Mouse (Mus musculus) heart, embryonic 14.5 days (tissue): ENCODE measurements at regions not wholly inside any gene's neighbourhood (a gene's known extent, or its start where the extent isn't known, plus 50 kb on each side); places are given as distances from the start of the nearest gene placed in this dataset.

ENCODE experiments used
- ATAC-seq: fragments of 200-750 bp; cut with Nextera tagmentation; 2 replicates; pipeline ENCODE4 v1.8.0; 2017; ENCODE audit warnings: low read depth, moderate TSS enrichment; ENCODE audit not compliant: insufficient number of reproducible peaks, insufficient read depth, low FRiP score
- H3K27ac ChIP-seq, 2 experiments: fragments of 200-500 bp in 1 of 2; fragments of 300-500 bp in 1 of 2; sonication (generic) in 1 of 2; replicated peaks in 1 of 2; 2 replicates each; pipeline ENCODE4 v1.5.1; 2012 to 2014; ENCODE audit warnings: low read depth in 2 of 2, low read length in 2 of 2, control low read depth in 1 of 2, mild to moderate bottlenecking in 1 of 2, mixed read lengths in 1 of 2; ENCODE audit not compliant: control insufficient read depth in 1 of 2, insufficient read depth in 1 of 2
- H3K27me3 ChIP-seq: fragments of 300-500 bp; sonication (generic); 2 replicates; pipeline ENCODE4 v1.6.1; 2014; ENCODE audit warnings: mild to moderate bottlenecking, low read length, control low read depth; ENCODE audit not compliant: control insufficient read depth, insufficient read depth
- H3K36me3 ChIP-seq: fragments of 300-500 bp; sonication (generic); 2 replicates; pipeline ENCODE4 v1.6.1; 2014; ENCODE audit warnings: mild to moderate bottlenecking, control low read depth, low read length, mixed read lengths; ENCODE audit not compliant: control insufficient read depth, insufficient read depth
- H3K4me1 ChIP-seq, 2 experiments: fragments of 200-500 bp in 1 of 2; fragments of 300-500 bp in 1 of 2; sonication (generic) in 1 of 2; 2 replicates each; pipeline ENCODE4 v1.6.1; 2012 to 2014; ENCODE audit warnings: low read length in 2 of 2, control low read depth in 1 of 2, mixed read lengths in 1 of 2; ENCODE audit not compliant: control insufficient read depth in 2 of 2, insufficient read depth in 2 of 2
- H3K4me2 ChIP-seq: fragments of 300-500 bp; sonication (generic); 2 replicates; pipeline ENCODE4 v1.6.1; 2014; ENCODE audit warnings: mild to moderate bottlenecking, low read length
- H3K4me3 ChIP-seq, 2 experiments: fragments of 200-500 bp in 1 of 2; fragments of 300-500 bp in 1 of 2; sonication (generic) in 1 of 2; 2 replicates each; pipeline ENCODE4 v1.5.1; 2012 to 2014; ENCODE audit warnings: low read length in 2 of 2, mild to moderate bottlenecking in 2 of 2, control low read depth in 1 of 2, low read depth in 1 of 2, moderate library complexity in 1 of 2; ENCODE audit not compliant: control insufficient read depth in 1 of 2, insufficient read depth in 1 of 2
- H3K9ac ChIP-seq: fragments of 300-500 bp; sonication (generic); 2 replicates; pipeline ENCODE4 v1.6.1; 2014; ENCODE audit warnings: mild to moderate bottlenecking, low read length
- H3K9me3 ChIP-seq: fragments of 300-500 bp; sonication (generic); 2 replicates; pipeline ENCODE4 v1.6.1; 2016; ENCODE audit warnings: low read length, control low read depth; ENCODE audit not compliant: control insufficient read depth
- WGBS: fragments of 180-500 bp; shearing (Covaris S2); extraction: QIAGEN DNeasy Blood & Tissue Kit; methylation state at CpG from one replicate; pipeline ENCODE4 v1.1.7; 2014; 5-methylcytosine and 5-hydroxymethylcytosine counted together

GRCm38 (mm10) chr15:68579486-68579885 lies 2078.8 kb upstream of the Lrrc6 start:
- H3K36me3 ChIP-seq = no peaks in the 10 kb centered on the region
- no peaks in the 10 kb centered on the region for H3K4me1 ChIP-seq
- no peak overlapping the region for H3K4me3 ChIP-seq
- no peaks in the 10 kb centered on the region for H3K9me3 ChIP-seq
- H3K27me3 ChIP-seq = no peaks in the 10 kb centered on the region
- no peak overlapping the region for H3K27ac ChIP-seq
- 81% methylated on average over 2 of the region's 2 CpGs for WGBS
- no peak overlapping the region for H3K9ac ChIP-seq
- no peak for ATAC-seq
- H3K4me2 ChIP-seq = no peak overlapping the region

- 65% methylated on average over 3 of the region's 3 CpGs for WGBS
- Histone ChIP-seq H3K4me1 (peaks cover 0 to 4% of the 10 kb centered on the region in 2 experiments; a peak in 1 of 4 replicates), H3K36me3 (no peaks in the 10 kb centered on the region), H3K27me3 (no peaks in the 10 kb centered on the region), H3K4me3 (no peak overlapping the region), H3K9me3 (no peaks in the 10 kb centered on the region), H3K4me2 (no peak overlapping the region), H3K9ac (no peak overlapping the region), H3K27ac (no peak overlapping the region)
- no peak for ATAC-seq
These were observed 2059.9 kb upstream of the Lrrc6 start for GRCm38 (mm10) chr15:68560654-68561053.

DNA sequence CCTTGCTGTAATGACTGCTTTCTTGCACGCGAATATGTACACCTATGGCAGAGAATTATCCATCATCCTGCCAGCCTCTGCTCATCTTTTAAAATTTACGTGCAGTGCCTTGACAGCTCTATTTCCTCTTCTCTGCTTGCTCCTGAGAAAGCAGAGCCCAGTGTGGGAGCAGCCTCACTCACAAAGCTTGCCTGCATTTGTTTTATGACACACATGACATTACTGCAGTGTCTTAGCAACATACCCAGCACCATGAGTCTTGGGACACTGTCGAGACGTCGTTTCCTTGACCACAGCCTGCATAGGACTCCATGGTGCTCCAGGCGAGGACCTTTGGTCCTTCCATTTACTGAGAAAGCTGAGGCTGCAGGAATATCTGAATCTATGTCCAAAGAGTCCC lies 2055.4 kb upstream of the Lrrc6 start:
- H3K4me2 ChIP-seq = no peak overlapping the region
- no peaks in the 10 kb centered on the region for H3K27me3 ChIP-seq
- no peak overlapping the region for H3K27ac ChIP-seq
- 76% methylated on average over 7 of the region's 7 CpGs for WGBS
- no peaks in the 10 kb centered on the region for H3K9me3 ChIP-seq
- no peak overlapping the region for H3K4me3 ChIP-seq
- no peaks in the 10 kb centered on the region for H3K4me1 ChIP-seq
- H3K36me3 ChIP-seq = no peaks in the 10 kb centered on the region
- no peak for ATAC-seq
- H3K9ac ChIP-seq = no peak overlapping the region

DNA sequence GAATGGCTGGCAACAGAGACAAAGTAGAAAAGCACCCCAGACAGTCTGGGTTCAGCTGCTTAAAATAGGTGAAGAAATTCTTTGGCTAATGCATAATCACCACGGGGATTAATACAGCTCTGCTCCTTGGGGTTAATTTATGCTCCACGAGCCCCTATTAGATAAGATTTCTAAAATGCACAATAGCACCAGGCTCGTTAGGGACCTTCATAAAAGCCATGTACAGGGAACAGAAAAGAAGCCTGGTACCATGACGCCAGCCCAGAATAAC lies 2035.3 kb upstream of the Lrrc6 start:
- Histone ChIP-seq H3K27me3 (no peaks in the 10 kb centered on the region), H3K4me3 (no peak overlapping the region), H3K9ac (no peak overlapping the region), H3K4me2 (no peak overlapping the region), H3K9me3 (no peaks in the 10 kb centered on the region), H3K36me3 (no peaks in the 10 kb centered on the region), H3K27ac (no peak overlapping the region; a peak in 1 of 4 replicates), H3K4me1 (peaks cover 16 to 20% of the 10 kb centered on the region in 2 experiments)
- 28% methylated on average over 4 of the region's 4 CpGs for WGBS
- no peak for ATAC-seq

GRCm38 (mm10) chr15:68535297-68536054 lies 2034.8 kb upstream of the Lrrc6 start:
- Histone ChIP-seq H3K27me3 (no peaks in the 10 kb centered on the region), H3K4me3 (no peak overlapping the region), H3K36me3 (no peaks in the 10 kb centered on the region), H3K9me3 (no peaks in the 10 kb centered on the region), H3K4me2 (no peak overlapping the region), H3K4me1 (peaks cover 16 to 20% of the 10 kb centered on the region in 2 experiments), H3K27ac (no peak overlapping the region; a peak in 1 of 4 replicates), H3K9ac (no peak overlapping the region)
- ATAC-seq = no peak
- whole genome bisulfite sequencing = 70% methylated on average over 10 of the region's 10 CpGs

GRCm38 (mm10) chr15:68520759-68521158 lies 2020.0 kb upstream of the Lrrc6 start:
- ATAC-seq = no peak
- no peak overlapping the region for H3K9ac ChIP-seq
- H3K27ac ChIP-seq = no peak overlapping the region
- H3K4me2 ChIP-seq = no peak overlapping the region
- H3K4me1 ChIP-seq = peaks cover 0 to 12% of the 10 kb centered on the region in 2 experiments; a peak in 2 of 4 replicates
- 80% methylated on average over 2 of the region's 2 CpGs for WGBS
- H3K27me3 ChIP-seq = no peaks in the 10 kb centered on the region
- no peaks in the 10 kb centered on the region for H3K36me3 ChIP-seq
- H3K4me3 ChIP-seq = no peak overlapping the region
- H3K9me3 ChIP-seq = no peaks in the 10 kb centered on the region

DNA sequence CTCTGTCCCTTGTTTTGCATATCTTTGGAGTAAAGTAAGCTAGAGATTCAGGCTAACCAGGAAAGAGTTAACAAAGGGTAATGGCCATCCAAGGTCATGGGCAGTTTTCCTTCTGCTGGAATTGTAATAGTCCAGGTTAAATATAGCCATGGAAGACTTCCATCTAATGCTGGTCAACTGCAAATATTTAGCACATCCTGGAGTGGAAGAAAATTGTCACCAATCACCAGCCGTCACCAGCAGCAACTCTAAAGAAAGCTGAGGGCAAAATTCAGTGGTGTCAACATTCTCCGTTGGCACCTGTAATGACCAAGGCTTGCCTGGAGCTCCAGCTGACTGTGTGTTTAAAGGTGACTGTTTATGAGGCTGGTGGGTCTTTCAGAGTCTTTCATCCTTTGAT lies 2011.7 kb upstream of the Lrrc6 start:
- H3K9ac ChIP-seq = no peak overlapping the region
- no peaks in the 10 kb centered on the region for H3K36me3 ChIP-seq
- H3K9me3 ChIP-seq = no peaks in the 10 kb centered on the region
- H3K4me3 ChIP-seq = no peak overlapping the region
- peaks cover 0 to 14% of the 10 kb centered on the region in 2 experiments; a peak in 3 of 4 replicates for H3K4me1 ChIP-seq
- peak overlapping the region; percentile 14 to 72; a peak in 3 of 4 replicates for H3K27ac ChIP-seq
- H3K27me3 ChIP-seq = no peaks in the 10 kb centered on the region
- 0 out of 2 replicates have a peak overlapping the region, but pooled peaks have one; percentile 5 for H3K4me2 ChIP-seq
- ATAC-seq = peak; percentile 43; the same call in 1 of the 2 replicates
- 24% methylated on average over 2 of the region's 2 CpGs for WGBS

DNA sequence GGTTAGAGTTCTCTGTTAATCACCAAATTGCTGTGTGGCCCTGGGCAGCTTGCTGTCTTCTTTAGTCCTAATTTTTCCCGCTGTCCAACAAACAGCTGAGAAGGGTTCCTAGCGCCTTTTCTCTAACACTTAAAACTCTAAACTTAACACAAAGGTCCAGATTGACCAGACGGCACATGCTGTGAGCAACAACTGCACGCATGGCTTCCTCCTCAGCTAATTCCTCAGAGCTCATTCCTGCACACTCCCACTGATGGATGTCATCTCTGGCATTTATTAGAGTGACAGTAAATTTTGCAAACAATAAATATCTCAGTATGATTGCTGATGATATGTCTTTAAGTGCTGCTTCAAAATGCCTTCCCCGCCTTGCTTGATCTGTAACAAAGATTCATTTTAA lies 2007.5 kb upstream of the Lrrc6 start:
- no peak overlapping the region for H3K4me2 ChIP-seq
- ATAC-seq = no peak
- H3K4me3 ChIP-seq = no peak overlapping the region
- no peak overlapping the region for H3K27ac ChIP-seq
- 88% methylated on average over 5 of the region's 5 CpGs for WGBS
- H3K4me1 ChIP-seq = peaks cover 0 to 10% of the 10 kb centered on the region in 2 experiments; a peak in 2 of 4 replicates
- no peaks in the 10 kb centered on the region for H3K36me3 ChIP-seq
- H3K9me3 ChIP-seq = no peaks in the 10 kb centered on the region
- H3K27me3 ChIP-seq = no peaks in the 10 kb centered on the region
- H3K9ac ChIP-seq = no peak overlapping the region
